Mouse (Mus musculus) cerebellum, adult 8-10 months (tissue): ENCODE results near the gene Elovl7.

Experiments
- DNase-seq: peaks from one replicate; pipeline ENCODE4 v3.0.0; 2022

Elovl7 gene

DNA sequence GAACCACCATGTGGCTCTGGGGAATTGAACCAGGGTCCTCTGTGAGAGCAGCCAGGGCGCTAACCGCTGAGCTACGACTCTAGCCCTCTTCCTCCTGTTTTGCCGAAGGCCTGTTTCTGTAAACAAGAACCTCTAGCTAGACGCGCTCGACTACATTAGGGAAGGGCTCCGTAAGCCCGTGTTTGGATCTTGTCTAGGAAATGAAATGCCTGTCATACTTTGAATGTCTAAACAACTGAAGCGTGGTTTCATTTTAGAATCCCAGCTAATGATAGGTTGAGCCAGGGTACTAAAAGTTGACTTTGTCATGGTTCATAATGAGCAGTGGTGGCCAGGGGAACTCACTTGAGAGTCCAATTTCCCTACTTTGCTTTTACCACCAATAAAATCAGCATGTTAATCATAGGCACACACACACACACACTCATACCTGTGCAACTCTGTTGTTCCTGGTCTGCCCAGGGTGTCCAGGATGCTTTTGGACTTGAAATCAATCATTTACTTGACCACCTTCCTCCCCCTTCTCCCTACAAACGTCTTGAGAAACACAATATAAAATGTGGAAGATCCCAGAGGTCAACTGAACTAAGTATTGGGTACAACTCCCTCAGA, 31.0 kb downstream of the Elovl7 start:
- DNase-seq: no peak

DNA sequence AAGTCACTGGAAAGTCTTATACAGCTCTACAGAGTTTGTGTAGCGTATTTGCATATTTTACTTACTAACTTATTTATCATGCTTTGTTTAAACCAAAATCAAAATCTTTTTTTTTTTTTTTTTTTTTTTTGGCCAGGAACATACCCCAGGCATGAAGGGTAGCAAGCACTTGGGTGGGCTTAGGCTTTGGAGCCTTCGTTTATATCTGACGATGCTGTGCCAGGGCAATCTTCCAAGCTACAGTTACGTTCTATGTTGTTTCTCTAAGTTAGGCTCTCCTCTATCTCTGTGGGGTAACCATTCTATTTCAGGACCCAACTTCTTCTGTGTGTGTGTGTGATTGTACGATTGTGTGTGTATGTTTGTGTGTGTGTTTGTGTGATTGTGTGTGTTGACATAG, 36.9 kb downstream of the Elovl7 start:
- no peak for DNase-seq

DNA sequence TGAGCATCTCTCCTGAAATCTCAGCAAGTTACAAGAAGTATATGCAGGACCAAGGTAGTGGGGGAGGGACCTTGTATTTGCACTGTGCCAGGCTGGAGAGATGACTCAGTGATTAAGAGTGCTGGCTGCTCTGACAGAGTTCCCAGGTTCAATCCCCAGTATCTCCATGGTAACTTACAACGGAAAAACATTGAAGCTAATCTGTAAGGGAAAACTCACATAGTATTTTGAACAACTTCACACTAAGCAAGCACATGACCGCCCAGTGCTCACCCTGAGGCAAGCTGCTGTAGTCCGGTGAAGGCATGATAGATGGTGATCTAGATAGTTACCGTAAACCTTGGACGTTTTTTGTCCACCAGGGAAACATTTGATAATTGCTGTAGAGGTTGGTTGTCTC, 39.8 kb downstream of the Elovl7 start:
- DNase-seq: no peak

DNA sequence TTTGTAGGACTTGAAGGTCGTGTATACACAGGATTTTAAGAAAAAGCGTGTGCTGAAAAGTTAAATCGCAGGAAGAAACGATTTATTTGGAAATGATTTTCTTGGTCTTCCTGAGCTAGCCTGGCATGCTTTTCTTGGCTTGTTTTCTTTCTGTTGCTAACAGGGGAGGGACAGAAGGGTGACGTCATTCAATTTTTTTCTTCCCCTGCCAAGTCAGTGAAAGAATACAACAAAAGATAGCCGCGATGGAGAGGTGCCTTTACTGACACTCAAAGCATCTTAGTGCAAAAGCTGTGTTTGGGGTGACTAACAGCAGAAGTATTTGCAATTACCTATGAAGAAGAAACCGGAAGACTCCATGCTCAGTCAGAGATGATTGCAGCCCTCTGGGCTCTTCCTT, 48.8 kb downstream of the Elovl7 start:
- no peak for DNase-seq

DNA sequence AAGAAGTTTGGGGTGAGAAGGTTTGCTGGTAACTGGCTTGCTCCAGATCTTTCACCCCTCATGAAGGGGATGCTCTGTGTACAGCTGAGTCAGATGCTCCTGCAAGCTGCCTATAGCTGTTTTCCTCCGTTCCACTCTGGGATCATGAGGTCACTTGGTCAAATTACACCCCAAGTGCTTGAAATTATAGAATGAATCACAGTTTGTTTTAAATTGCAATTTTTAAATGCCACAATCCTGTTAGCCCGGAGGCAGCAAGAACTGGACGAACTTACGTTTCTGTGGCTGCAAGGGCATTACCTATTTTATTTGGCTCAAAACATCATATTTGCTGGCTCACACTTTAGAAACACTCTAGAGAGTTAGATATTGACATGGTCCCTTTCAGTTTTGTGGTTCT, 51.2 kb downstream of the Elovl7 start:
- no peak for DNase-seq

DNA sequence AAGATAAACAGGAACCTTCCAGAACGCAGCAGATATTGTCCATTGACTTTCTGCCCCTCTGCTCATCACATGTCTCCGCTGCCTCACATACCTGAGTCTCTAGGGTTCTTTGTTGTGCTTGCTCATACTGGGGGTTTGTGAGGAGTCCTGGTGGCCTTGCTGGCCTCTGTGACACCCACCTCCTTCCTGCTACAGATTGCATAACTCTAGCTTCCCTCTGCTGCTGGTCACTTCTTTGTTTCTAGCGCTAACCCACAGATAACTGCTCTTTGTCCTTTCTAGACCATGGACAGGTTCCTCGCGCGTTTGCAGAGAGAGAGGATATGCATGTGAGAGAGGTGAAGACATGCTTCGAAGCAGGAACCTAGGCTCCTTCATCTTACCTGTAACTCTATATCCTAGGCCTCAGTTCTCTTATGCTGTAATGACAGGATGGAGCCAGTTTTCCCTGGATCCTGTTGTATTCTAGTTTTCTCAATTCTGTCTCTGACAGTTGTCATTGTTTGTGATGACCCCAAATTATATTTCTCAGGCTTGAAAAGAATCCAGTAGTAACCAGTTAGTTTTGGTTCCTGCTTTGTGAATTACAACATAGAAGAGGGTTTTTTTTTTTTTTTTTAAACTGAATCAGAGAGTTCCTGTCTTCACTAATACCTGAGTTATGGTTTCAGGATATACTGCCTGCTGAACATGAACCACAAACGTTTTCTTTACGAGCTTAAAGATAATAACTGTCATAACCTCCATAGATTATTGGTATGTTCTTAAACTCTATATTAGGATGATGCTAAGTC, 53.8 kb downstream of the Elovl7 start:
- no peak for DNase-seq

DNA sequence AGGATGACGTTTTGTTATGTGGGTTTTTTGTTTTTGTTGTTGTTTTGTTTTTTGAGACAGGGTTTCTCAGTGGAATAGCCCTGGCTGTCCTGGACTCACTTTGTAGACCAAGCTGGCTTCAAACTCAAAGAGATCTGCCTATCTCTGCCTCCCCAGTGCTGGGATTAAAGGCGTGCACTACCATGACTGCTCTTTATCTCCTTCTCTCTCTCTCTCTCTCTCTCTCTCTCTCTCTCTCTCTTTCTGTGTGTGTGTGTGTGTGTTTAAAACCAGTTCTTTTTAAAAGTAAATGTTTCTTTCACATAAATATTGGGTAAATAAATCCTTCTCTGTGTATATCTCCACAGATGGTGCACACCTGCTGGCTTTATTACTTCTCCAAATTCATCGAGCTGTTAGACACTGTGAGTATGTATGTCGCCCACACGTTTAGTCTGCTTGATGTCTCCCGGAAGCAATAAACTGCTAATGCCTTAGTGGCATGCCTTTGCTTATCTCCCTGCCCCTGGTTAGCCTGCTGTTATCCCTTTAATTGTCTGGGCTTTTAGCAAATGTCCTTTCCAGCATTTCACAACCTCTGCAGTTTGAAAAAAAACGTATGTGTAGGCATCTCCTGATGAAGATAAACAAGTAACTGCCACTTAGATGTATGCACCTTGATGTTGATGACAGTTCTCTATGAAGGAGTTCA, 57.4 kb downstream of the Elovl7 start:
- no peak for DNase-seq

DNA sequence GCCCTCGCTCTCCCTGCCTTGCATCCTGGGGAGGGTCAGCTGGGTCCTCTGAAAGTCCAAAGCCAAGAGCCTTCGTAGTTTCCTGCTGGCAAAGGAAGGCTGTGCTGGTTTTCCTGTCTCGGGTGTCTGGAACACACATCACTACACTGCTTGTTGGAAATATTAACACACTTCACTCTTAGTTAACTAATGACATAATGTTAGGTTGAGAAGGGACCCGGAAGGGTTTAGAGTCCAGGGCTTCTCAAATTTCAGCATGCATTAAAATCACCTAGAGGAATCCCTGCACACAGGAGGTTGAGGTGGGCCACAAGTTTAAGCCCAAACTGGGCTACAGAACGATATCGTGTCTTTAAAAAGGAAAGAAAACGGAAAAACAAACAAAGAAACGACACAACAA, 58.1 kb downstream of the Elovl7 start:
- DNase-seq: no peak

DNA sequence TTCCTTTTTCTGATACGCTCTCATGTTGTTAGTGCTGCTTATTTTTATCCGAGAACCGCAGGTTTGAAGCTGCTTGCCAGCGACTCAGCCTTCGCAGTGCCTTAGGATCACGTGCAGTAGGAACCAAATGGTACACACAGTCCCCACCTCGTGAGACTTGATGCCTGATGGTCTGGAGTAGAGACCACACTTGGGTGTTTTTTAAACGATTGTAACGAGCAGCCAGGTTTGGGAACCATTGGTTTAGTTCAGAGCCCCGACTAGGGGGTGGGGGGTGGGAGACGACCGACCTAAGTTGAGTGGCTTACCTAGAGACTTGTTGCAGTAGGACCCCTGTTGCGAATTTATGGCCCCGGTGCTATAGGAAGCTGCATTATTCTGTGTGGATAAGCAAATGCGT, 58.8 kb downstream of the Elovl7 start:
- no peak for DNase-seq

DNA sequence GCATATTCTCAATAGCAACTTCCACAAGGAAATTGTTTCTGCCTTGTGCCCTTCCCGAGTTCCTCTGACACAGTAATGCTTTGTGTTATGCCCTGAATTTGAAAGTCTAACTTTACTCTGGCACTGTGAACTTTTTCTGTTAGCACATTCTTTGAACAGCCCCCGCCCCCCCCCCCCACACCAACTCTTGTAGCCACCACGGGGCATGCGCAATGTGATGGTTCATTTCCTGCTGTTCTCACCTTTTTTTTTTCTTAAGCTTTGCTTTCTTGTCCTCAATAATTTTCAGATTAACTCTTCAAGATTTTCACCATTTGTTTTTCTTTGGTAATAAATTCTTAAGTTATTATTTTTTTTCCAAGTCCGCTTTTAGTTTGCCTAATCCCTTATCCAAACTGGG, 59.3 kb downstream of the Elovl7 start:
- DNase-seq: no peak

DNA sequence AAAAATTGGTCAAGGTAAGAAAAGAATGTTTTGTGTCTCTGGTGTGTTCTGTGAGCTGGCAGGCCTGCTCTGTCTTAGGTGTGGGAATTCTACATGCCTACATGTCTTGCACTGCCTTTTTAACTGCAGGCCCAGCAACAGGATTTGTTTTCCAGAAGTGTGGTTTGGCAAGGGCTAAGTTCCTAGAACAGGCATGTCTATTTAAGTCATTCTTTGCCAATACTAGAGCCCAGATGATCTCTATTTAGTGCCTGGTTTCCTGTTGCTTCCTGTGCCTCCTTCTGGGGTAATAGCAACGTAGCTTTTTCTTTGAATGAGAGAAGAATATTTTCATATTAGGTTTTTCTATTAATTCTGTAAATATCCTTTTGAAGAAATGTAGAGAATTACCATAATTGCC, 62.4 kb downstream of the Elovl7 start:
- DNase-seq: no peak

DNA sequence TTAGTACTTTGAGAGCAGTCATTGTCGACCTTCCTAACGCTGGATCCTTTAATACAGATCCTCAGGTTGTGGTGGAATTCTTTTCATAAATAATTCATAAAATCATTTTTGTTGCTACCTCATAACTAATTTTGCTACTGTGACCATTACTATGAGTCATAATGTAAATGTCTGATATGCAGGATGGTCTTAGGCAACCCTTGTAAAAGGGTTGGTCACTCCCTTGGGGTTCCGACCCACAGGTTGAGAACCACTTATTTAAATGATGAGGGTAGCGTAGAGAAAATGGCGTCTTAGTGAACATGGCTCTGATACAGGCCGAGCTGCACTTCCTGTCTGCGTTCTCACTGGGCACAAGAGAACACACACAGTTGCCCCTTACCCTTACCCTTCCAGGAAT, 63.1 kb downstream of the Elovl7 start:
- no peak for DNase-seq

DNA sequence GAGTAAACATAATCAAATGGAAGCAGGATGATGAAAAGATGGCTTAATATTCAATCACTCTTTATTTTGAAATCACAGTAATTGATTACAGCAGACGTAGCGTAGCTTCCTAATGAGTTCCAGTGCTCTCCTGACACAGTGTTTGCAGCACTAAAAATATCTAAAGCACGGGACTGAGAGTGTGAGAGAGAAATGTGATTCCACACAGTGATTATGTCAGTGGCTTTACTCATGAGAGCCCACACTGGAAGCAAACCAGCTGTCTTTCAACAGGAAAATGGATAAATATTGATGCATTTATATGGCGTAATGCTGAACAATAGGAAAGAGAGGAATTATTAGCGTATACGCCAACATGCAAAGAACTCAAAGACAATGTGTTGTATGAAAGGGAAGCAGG, 64.4 kb downstream of the Elovl7 start:
- DNase-seq: no peak

DNA sequence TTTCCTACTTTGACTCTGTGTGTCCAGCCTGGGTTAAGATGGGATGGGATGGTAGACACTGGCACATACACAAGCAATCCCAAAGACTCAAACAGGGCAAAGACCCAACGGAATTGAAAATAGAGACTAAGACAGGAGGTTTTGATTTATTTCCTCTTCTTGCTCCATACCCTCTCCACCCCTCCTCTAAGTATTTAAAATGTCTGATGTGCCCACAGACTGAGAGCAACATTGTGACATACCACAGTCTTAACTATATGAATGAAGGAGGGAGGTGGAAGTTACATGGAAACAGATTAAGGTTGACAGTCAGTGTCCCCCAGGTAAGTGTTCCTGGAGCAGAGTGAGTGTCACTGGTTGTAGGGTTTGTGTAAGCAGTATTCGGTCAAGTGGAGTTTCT, 70.1 kb downstream of the Elovl7 start:
- DNase-seq: no peak

DNA sequence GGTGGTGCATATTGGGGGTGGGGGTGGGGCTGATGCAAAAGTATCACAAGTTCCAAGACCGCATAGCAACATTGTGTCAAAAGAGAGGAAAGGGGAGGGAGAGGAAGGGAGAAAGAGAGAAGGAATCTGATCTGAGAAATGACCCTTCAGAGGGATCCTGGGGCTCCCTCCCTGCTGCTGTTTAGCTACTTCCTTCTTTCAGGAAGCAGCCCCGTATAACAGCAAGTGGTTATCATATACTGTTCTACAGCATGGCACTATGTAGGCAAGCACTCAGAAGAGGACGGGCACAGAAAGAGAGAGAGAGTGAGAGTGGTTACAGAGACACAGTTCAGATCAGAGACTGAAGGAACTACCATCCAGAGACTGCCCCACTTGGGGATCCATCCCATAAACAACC, 73.7 kb downstream of the Elovl7 start:
- DNase-seq: no peak

DNA sequence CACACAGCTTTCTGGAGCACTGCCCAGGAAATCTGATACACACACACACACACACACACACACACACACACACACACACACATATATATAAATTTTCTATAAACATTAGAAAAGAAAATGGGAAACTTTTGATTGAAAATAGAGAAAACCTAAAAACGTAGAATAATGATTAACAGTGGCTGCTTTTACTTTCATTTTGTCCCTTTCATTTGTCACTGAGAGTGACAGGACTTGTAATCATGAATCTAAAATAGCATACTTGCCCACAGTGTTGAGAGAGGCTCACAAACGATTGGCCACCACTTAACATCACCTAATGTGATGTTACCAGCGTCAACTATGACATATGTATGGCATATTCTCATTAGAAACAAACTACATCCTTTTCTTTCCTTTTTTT, 75.2 kb downstream of the Elovl7 start:
- DNase-seq: no peak

DNA sequence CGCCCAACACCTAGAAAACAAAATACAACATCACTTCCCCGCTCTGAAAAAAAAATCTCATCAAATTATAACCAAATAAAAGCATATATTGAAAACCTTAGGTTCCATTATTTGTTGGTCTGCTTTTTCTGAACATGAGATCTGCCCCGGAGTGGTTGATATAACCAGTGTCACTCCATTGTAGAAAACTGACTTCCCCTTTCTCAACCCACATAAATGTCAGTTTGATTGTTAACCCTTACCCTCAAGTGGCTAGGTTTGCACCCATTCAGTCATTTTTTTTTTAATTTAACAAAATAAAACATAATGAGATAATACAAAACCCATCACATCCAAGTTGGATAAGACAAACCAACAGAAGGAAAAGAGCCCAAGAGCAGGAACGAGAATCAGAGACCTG, 76.1 kb downstream of the Elovl7 start:
- no peak for DNase-seq

DNA sequence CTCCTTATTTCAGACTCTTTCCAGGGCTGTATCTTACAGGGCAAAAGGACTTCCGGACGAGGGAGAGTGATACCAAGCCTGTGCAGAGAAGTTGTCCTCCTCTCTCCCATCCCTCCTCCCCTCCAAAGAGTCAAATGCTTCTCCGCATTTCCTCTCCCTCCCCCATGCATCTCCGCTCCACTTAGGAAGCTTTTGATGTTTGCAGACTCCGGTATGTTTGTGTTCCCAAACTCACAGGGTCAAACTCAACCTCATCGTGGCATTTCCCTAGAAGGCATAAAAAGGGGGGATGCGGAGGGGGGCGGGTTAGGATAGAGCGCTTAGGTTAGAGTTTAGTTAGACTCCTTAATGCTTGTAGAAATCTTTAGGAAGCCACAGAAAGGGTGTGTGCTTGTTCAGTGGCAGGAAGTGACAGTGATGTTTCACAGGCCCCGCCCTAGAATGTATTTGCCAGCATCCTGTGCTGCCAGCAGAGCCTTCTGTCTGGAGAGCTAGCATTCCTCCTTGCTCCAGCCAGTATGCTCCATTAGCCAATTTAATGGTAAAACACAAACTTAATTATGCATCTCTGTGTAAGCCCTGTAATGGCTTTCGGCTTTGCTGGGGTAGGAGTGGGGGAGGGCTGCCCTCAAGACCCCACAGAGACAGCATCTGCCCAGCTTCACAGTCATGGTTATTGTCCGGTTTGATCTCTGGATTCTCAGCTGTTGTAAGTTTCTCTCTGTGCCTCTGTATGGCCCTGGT, 83.3 kb downstream of the Elovl7 start:
- DNase-seq: no peak

DNA sequence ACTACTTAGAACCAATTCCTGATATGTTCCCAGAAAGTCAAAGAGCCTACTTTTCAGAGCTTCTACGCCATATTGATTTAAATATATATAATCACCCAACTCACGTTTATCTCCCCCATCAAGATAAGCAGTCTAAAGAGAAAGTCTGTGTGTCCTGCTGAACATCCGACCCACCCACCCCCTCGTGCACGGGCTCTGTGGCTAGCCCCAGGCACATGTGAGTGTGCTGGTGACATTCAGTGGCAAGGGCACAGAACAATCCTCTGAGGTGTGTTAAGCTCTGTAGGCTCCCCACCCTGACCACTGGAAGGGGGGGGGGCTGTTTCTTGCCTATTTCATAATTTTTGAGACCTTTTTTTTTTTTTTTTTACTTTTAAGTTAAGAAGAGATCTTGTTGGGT, 84.0 kb downstream of the Elovl7 start:
- DNase-seq: no peak

DNA sequence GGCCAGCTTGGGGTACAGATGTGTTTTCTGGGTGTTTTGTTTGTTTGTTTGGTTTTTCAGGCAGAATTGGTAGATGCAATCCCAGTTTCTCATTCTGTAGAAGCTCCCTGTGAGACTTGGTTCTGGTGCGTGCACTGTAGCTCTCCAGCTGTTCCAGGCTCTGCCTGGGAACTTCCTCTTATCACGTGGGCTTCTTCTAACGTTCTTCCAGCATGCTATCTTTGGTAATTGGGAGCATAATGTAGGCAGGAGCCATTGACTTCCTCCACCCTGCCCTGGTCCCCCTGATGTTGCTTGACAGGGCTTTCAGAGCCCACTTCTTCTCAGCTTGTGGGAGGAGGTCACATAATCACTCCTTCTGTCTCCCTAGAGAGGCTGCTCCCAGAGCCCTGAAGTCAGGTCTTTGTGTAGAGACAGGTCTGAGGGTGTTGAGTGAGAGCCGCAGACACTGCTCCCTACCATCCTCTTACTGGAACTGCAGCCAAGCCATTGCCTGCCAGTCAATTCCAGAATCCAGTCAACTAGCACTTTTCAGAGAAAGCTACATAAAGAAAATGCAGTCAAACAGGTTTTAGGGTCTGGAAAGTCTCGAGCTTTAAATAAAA, 86.2 kb downstream of the Elovl7 start:
- DNase-seq: no peak

DNA sequence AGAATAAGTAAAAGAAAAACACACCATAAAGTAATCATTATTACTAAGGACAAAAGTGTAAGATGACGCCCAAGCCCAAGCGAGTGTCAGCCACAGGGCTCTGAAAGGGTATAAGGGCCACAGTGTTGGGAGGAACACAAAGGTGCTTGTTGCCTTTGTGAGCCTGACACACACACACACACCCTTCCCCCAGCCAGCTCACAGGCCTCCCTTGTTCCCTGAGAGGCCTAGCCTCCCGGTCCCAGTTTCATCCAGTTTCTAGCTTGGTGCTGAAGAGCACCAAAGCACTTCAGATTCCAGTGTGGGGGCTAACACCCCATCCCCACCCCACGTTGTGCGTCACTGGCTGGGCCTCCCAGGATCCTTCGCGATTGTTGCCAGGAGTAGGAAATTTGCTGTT, 87.2 kb downstream of the Elovl7 start:
- DNase-seq: no peak

DNA sequence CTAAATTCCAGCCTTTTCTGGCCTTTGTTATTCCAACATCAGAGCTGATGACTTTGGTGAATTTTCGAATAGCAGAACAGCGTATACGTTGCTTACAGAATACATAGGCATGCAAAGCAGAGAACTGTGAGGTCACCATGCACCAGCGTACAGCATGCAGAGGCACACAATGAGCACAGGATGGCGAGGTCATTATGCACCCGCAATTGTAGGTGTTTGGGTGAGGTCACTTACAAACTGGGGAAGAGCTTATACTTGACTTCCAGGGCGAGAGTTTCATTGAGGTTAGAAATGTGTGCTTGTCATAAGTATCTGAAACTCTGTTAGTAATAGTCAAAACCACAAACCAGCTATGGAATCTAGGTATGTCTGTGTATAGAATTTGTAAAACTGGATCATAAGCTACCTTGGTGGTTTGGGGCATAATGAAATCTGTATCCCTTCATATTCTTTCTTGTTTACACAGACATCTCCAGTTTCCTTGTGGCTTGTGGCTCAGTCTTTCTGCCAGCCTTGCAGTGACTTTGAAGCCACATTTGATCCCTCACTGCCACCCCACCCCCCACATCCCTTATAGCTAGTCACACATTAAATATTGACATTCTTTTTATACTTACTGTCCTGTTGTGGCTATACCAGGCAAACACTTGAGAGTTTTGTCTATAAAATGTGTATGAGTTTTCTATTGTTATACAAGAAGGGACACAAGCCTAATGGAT, 88.9 kb downstream of the Elovl7 start:
- DNase-seq: no peak

DNA sequence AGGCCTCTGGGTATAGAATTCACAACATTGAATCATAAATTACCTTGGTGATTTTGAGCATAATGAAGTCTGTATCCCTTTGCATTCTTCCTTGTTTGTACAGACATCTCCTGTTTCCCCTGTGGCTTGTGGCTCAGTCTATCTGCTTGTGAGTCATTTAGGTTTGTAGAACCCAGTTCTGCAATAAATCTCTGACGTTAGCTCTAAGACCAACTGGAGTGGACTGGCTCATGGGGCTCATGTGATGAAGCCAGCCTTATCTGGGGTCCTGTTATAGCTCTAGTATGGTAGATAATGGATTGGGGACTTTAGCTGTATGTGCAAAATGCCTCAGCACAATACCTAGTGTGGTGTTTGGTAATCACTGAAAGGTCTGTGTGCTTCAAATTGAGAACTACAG, 89.6 kb downstream of the Elovl7 start:
- no peak for DNase-seq
